Mouse (Mus musculus): ENCODE measurements around the gene Ss18l1.

DNA sequence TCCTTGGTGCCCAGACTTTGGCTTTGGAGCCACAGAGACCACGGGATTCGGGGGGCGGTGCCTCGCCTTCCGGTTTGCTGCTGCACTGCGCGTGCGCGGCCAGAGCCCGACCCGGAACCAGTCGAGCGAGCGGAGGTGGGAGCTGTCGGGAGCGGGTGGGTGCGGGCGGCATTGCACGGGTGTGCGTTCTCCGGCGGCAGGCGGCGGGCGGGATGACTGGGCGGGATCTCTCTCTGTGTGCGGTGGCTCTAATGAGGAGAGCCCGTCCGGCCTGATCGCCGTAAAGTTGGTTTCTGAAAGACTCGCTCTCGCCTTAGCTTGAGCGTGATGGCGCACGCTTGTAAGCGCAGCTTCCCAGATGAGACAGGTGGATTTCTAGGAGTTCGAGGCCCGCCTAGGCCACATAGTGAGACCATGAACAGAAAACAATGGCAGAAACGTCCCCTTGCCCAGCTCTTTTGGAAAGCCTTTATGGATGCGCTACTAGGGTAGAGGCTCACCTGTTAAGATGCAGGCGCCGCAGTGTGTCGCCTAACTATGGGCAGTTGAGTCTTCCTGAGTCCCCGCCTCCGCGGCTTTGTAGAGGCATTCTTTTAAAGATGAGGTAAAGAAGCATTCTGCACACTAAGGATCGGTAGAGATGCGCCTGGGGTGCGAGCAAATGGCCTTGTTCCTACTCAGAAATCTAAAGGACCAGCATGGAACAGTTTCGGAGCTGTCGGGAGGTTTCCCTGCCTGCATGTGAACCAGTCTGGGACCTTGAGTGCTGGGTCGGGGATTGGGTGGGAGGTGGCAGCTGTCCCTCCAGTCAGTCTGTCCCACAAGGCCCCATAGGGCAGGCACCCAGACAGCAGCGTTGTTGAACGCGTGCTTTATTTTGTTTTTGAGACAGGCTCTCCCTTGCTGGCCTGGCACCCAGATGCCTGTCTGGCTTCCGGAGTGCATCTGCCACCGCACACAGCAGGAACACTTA, 28.5 kb downstream of the Ss18l1 start, which contains the start of gene Mtg2:
- TF ChIP-seq CTCF (IDR thresholded peaks at IDR 0.05) (no peak; the same call in 1 of the 2 replicates), EP300 (IDR thresholded peaks at IDR 0.05) (no peak)

Measured in lung, postnatal 0 days (tissue).